Mouse (Mus musculus): ENCODE data around the gene Ppp6r2. TPM values are rescaled to one million over a fixed set of nuclear protein-coding genes. Genes with fewer than 3 reads are reported as not detected.

The Ppp6r2 gene
- polyA plus RNA-seq, 1 experiment from 2014 or later = 87.3 TPM

- H3K27me3 ChIP-seq = no peaks in the 10 kb centered on the region
- no peaks in the 10 kb centered on the region for H3K9me3 ChIP-seq
- H3K36me3 ChIP-seq = peaks cover 35% of the 10 kb centered on the region
- H3K27ac ChIP-seq = peak overlapping the region; percentile 48; the same call in 1 of the 2 replicates
- H3K4me3 ChIP-seq = no peak overlapping the region
- peaks cover 58% of the 10 kb centered on the region for H3K4me1 ChIP-seq (replicated peaks)
- H3K4me2 ChIP-seq = 0 out of 2 replicates have a peak overlapping the region, but pooled peaks have one; percentile 4
- WGBS = 76% methylated on average over 5 of the region's 5 CpGs
- ATAC-seq (ENCODE audit: low FRiP score) = no peak
- H3K9ac ChIP-seq = 0 out of 2 replicates have a peak overlapping the region, but pooled peaks have one; percentile 24
Observed at GRCm38 (mm10) chr15:89182842-89183241, 28.5 kb upstream of the Ppp6r2 start.

GRCm38 (mm10) chr15:89184141-89184936 is 27.0 kb upstream of the Ppp6r2 start:
- Histone ChIP-seq H3K4me2 (no peak overlapping the region), H3K9me3 (no peaks in the 10 kb centered on the region), H3K9ac (peak overlapping the region; percentile 26; the same call in 1 of the 2 replicates), H3K4me1 (replicated peaks) (peaks cover 43% of the 10 kb centered on the region), H3K27ac (peak overlapping the region; percentile 48), H3K4me3 (no peak overlapping the region), H3K27me3 (no peaks in the 10 kb centered on the region), H3K36me3 (peaks cover 50% of the 10 kb centered on the region)
- WGBS = 50% methylated on average over 5 of the region's 5 CpGs
- ATAC-seq (ENCODE audit: low FRiP score) = no peak

- WGBS = 78% methylated on average over 5 of the region's 5 CpGs
- H3K36me3 ChIP-seq = peaks cover 55% of the 10 kb centered on the region
- no peaks in the 10 kb centered on the region for H3K9me3 ChIP-seq
- H3K9ac ChIP-seq = 0 out of 2 replicates have a peak overlapping the region, but pooled peaks have one; percentile 26
- H3K4me2 ChIP-seq = no peak overlapping the region
- H3K27ac ChIP-seq = peak overlapping the region; percentile 14; the same call in 1 of the 2 replicates
- peaks cover 38% of the 10 kb centered on the region for H3K4me1 ChIP-seq (replicated peaks)
- no peak overlapping the region for H3K4me3 ChIP-seq
- H3K27me3 ChIP-seq = no peaks in the 10 kb centered on the region
- ATAC-seq (ENCODE audit: low FRiP score) = no peak
Observed at GRCm38 (mm10) chr15:89184937-89185227, 26.5 kb upstream of the Ppp6r2 start.

GRCm38 (mm10) chr15:89195261-89195681 is 16.1 kb upstream of the Ppp6r2 start:
- Histone ChIP-seq H3K27ac (peak overlapping the region; percentile 98), H3K36me3 (peaks cover 15% of the 10 kb centered on the region), H3K9ac (peak overlapping the region; percentile 95), H3K4me2 (peak overlapping the region; percentile 51), H3K4me3 (peak overlapping the region; percentile 79), H3K4me1 (replicated peaks) (peaks cover 17% of the 10 kb centered on the region), H3K27me3 (no peaks in the 10 kb centered on the region), H3K9me3 (no peaks in the 10 kb centered on the region)
- WGBS = 29% methylated on average over 6 of the region's 6 CpGs
- peak; percentile 5; the same call in 1 of the 2 replicates for ATAC-seq (ENCODE audit: low FRiP score)

- no peaks in the 10 kb centered on the region for H3K9me3 ChIP-seq
- under 1% methylated on average over 24 of the region's 25 CpGs for WGBS
- peak overlapping the region; percentile 79 for H3K4me3 ChIP-seq
- peak; percentile 94 for ATAC-seq (ENCODE audit: low FRiP score)
- peak overlapping the region; percentile 51 for H3K4me2 ChIP-seq
- peak overlapping the region; percentile 98 for H3K27ac ChIP-seq
- H3K36me3 ChIP-seq = peaks cover 10% of the 10 kb centered on the region
- H3K4me1 ChIP-seq (replicated peaks) = peaks cover 17% of the 10 kb centered on the region
- no peaks in the 10 kb centered on the region for H3K27me3 ChIP-seq
- peak overlapping the region; percentile 95 for H3K9ac ChIP-seq
Observed at GRCm38 (mm10) chr15:89195690-89196312, 15.6 kb upstream of the Ppp6r2 start.

- H3K4me2 ChIP-seq = peak within 1 kb of the TSS; percentile 51
- peaks cover 17% of the 10 kb centered on the region for H3K4me1 ChIP-seq (replicated peaks)
- 1% methylated on average over 37 of the region's 38 CpGs for WGBS
- H3K27ac ChIP-seq = peak within 1 kb of the TSS; percentile 98
- peak; percentile 98 for ATAC-seq (ENCODE audit: low FRiP score)
- H3K27me3 ChIP-seq = no peaks in the 10 kb centered on the region
- no peaks in the 10 kb centered on the region for H3K9me3 ChIP-seq
- peaks cover 6% of the 10 kb centered on the region for H3K36me3 ChIP-seq
- H3K9ac ChIP-seq = peak within 1 kb of the TSS; percentile 95
- H3K4me3 ChIP-seq = peak within 1 kb of the TSS; percentile 79
Observed at GRCm38 (mm10) chr15:89196313-89196706, 15.0 kb upstream of the Ppp6r2 start, which contains the start of gene Dennd6b. Gene Dennd6b (minus strand): TSS chr15:89196496.

- Histone ChIP-seq H3K27ac (peak overlapping the region; percentile 98), H3K4me1 (replicated peaks) (peaks cover 17% of the 10 kb centered on the region), H3K9ac (peak overlapping the region; percentile 95), H3K4me2 (peak overlapping the region; percentile 51), H3K4me3 (peak overlapping the region; percentile 79), H3K9me3 (peaks cover under 1% of the 10 kb centered on the region; the same call in 1 of the 2 replicates), H3K36me3 (no peaks in the 10 kb centered on the region), H3K27me3 (no peaks in the 10 kb centered on the region)
- WGBS = 67% methylated on average over 15 of the region's 15 CpGs
- no peak for ATAC-seq (ENCODE audit: low FRiP score)
Observed at GRCm38 (mm10) chr15:89197056-89197455, 14.3 kb upstream of the Ppp6r2 start.

GRCm38 (mm10) chr15:89207457-89207856 is 3.9 kb upstream of the Ppp6r2 start:
- Histone ChIP-seq H3K4me2 (no peak overlapping the region), H3K36me3 (no peaks in the 10 kb centered on the region), H3K4me3 (no peak overlapping the region), H3K27ac (no peak overlapping the region), H3K27me3 (no peaks in the 10 kb centered on the region), H3K9ac (no peak overlapping the region), H3K9me3 (peaks cover 13% of the 10 kb centered on the region), H3K4me1 (replicated peaks) (peaks cover 5% of the 10 kb centered on the region)
- WGBS = 94% methylated on average over 4 of the region's 4 CpGs
- ATAC-seq (ENCODE audit: low FRiP score) = no peak

- Histone ChIP-seq H3K9me3 (no peaks in the 10 kb centered on the region), H3K27me3 (no peaks in the 10 kb centered on the region), H3K36me3 (no peaks in the 10 kb centered on the region), H3K4me2 (peak overlapping the region; percentile 47), H3K4me3 (peak overlapping the region; percentile 23), H3K4me1 (replicated peaks) (peaks cover 32% of the 10 kb centered on the region), H3K9ac (peak overlapping the region; percentile 31), H3K27ac (peak overlapping the region; percentile 83)
- WGBS = 22% methylated on average over 22 of the region's 22 CpGs
- no peak for ATAC-seq (ENCODE audit: low FRiP score)
Observed at GRCm38 (mm10) chr15:89209886-89210761, 1.2 kb upstream of the Ppp6r2 start.

- under 1% methylated on average over 30 of the region's 35 CpGs for WGBS
- Histone ChIP-seq H3K9me3 (no peaks in the 10 kb centered on the region), H3K27me3 (no peaks in the 10 kb centered on the region), H3K4me2 (peak overlapping the region; percentile 86), H3K27ac (peak overlapping the region; percentile 96), H3K36me3 (peaks cover 16% of the 10 kb centered on the region), H3K4me1 (replicated peaks) (peaks cover 36% of the 10 kb centered on the region), H3K4me3 (peak overlapping the region; percentile 96), H3K9ac (peak overlapping the region; percentile 99)
- ATAC-seq (ENCODE audit: low FRiP score) = peak; percentile 66
Observed at GRCm38 (mm10) chr15:89211716-89212461, 536 bp downstream of the Ppp6r2 start.

GRCm38 (mm10) chr15:89212495-89212894 is 1.1 kb downstream of the Ppp6r2 start:
- 54% methylated on average over 6 of the region's 6 CpGs for WGBS
- no peak for ATAC-seq (ENCODE audit: low FRiP score)
- Histone ChIP-seq H3K9me3 (no peaks in the 10 kb centered on the region), H3K27ac (peak overlapping the region; percentile 96; the same call in 1 of the 2 replicates), H3K4me3 (peak overlapping the region; percentile 96), H3K9ac (peak overlapping the region; percentile 99), H3K36me3 (peaks cover 18% of the 10 kb centered on the region), H3K27me3 (no peaks in the 10 kb centered on the region), H3K4me1 (replicated peaks) (peaks cover 36% of the 10 kb centered on the region), H3K4me2 (peak overlapping the region; percentile 86)

Data from hindbrain, embryonic 13.5 days (tissue).